In the genomic region with DNA sequence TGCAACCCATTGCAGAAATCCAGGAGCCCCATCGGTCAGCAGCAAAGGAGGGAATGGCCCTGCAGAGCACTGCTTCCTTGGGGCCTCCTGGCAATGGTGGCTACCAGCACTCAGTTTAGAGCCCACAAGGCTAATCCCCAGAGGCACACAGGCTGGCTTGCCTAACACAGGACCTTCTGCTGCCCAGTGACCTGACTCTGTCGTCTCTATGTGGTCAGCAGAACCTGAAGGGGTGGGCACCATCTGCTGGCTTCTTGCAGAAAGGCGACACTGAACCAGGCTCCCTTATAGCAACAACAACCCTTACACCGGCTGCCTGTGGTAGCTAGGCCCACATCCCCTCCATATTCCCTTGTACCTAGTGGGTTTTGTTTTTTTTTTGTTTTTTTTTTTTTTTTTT, we compare ENCODE assay signal across 10 mouse cellular contexts. TPM values are rescaled to one million over a fixed set of nuclear protein-coding genes. Genes with fewer than 3 reads are reported as not detected.
DNase-seq lines count a peak whose midpoint lies in the region; ATAC-seq and TF ChIP-seq lines count a peak whose summit lies in the region.
"Had no signal": no experiment of that assay in that cellular context is flagged by ENCODE, and none has a peak within 500 bp of the region (broad histone marks: within the 10 kb centered on the region; RNA-seq: fewer than 3 reads in every experiment).

No protein-coding gene starts in this region.

- peak; percentile 27; the same call in 1 of the 2 replicates for TF ChIP-seq CTCF in testis, adult 2 months (IDR thresholded peaks at IDR 0.05; ENCODE audit: control insufficient read depth, insufficient read depth, insufficient replicate concordance, low read depth, low read length)
- TF ChIP-seq CTCF in liver, postnatal 0 days (IDR thresholded peaks at IDR 0.05; ENCODE audit: low read depth), result peak; percentile 65

- no peak overlapping the region for H3K4me2 ChIP-seq in liver, postnatal 0 days (ENCODE audit: low read depth, low read length)

- ATAC-seq in liver, postnatal 0 days, result peak; percentile 26; the same call in 1 of the 2 replicates

- H3K27ac ChIP-seq in testis, adult 2 months (ENCODE audit: control insufficient read depth, insufficient read depth, low read depth, low read length), result no peak overlapping the region
- no peak overlapping the region for H3K27ac ChIP-seq in liver, postnatal 0 days (ENCODE audit: low read depth)

- no peaks in the 10 kb centered on the region for H3K27me3 ChIP-seq in testis, adult 2 months (ENCODE audit: control insufficient read depth, insufficient read depth, low read length)
- H3K27me3 ChIP-seq in liver, postnatal 0 days (ENCODE audit: insufficient read depth, low read length), result no peaks in the 10 kb centered on the region
- H3K27me3 ChIP-seq: megakaryocyte, embryonic 14.5 days had no signal

- no peaks in the 10 kb centered on the region; the same call in none of the 2 replicates for H3K4me1 ChIP-seq in testis, adult 2 months (ENCODE audit: control insufficient read depth, insufficient read depth, low read length)
- peaks cover 8% of the 10 kb centered on the region for H3K4me1 ChIP-seq in liver, postnatal 0 days (ENCODE audit: insufficient read depth)

- no peaks in the 10 kb centered on the region for H3K9me3 ChIP-seq in liver, postnatal 0 days (ENCODE audit: low read length)
- H3K9me3 ChIP-seq: megakaryocyte, embryonic 14.5 days had no signal

- no peak overlapping the region for H3K9ac ChIP-seq in liver, postnatal 0 days (replicated peaks)

- no peaks in the 10 kb centered on the region for H3K36me3 ChIP-seq in testis, adult 2 months (ENCODE audit: control insufficient read depth, insufficient read depth, low read length)
- no peaks in the 10 kb centered on the region for H3K36me3 ChIP-seq in liver, postnatal 0 days (replicated peaks; ENCODE audit: insufficient read depth, low read length)

- TF ChIP-seq POLR2A in testis, adult 2 months (IDR thresholded peaks at IDR 0.05; ENCODE audit: control insufficient read depth, low read depth, low read length), result no peak

- H3K4me3 ChIP-seq in testis, adult 2 months (ENCODE audit: control insufficient read depth, low read depth, low read length), result no peak overlapping the region
- H3K4me3 ChIP-seq in liver, postnatal 0 days (ENCODE audit: low read depth, low read length), result no peak overlapping the region
- H3K4me3 ChIP-seq: erythroblast, embryonic 14.5 days; megakaryocyte, embryonic 14.5 days had no signal

- 48% methylated on average over 4 of the region's 4 CpGs for WGBS in liver, postnatal 0 days (ENCODE audit: insufficient replicate concordance)

- TF ChIP-seq EP300 in liver, postnatal 0 days (IDR thresholded peaks at IDR 0.05; ENCODE audit: low read depth), result no peak

- peak; percentile 61 to 63 for DNase-seq in cerebellum, postnatal 10 days
- DNase-seq in cerebellum, adult 9-11 months, result no peak
- no peak for DNase-seq in testis, postnatal 14 days (ENCODE audit: low spot score)
- DNase-seq in liver, postnatal 0 days, result no peak
- no peak for DNase-seq in spleen, postnatal 36 days (ENCODE audit: low spot score in 2 of 2)
- DNase-seq in urinary bladder, postnatal 4 days (ENCODE audit: low spot score in 2 of 2), result no peak
- no peak for DNase-seq in urinary bladder, adult 2 months (ENCODE audit: low spot score)

RNA-seq across cellular contexts. Expression of a gene that starts 50.2 kb away (rescaled TPM):
- polyA plus RNA-seq in testis, adult 2 months (2012; rRNA removed), result 304 and 317 TPM in 2 replicates
- 1.3 and 1.5 TPM in 2 replicates for polyA plus RNA-seq in liver, postnatal 0 days (2015; fragmentation: Nextera tagmentation; extraction: Ambion mirVana)
- polyA plus RNA-seq in urinary bladder, adult 2 months (2012; rRNA removed), result 32.3 and 35.8 TPM in 2 replicates
- polyA plus RNA-seq: erythroblast, embryonic 14.5 days had no signal

Comparison
In these comparisons a context has a peak if more than half of its experiments do, and no peak if none do; other contexts are left out.
1. DNase-seq: peak in cerebellum, postnatal 10 days (2 of 2); none in cerebellum, adult 9-11 months (single experiment), testis, postnatal 14 days (single experiment), liver, postnatal 0 days (single experiment), spleen, postnatal 36 days (0 of 2), urinary bladder, postnatal 4 days (0 of 2) and urinary bladder, adult 2 months (single experiment).
2. RNA of a gene that starts 50.2 kb away (polyA plus RNA-seq): 304 to 317 TPM in testis, adult 2 months and 32.3 to 35.8 TPM in urinary bladder, adult 2 months; 1.3 to 1.5 TPM in liver, postnatal 0 days; every median in the first group is over 10 times any median in the second.